Mouse (Mus musculus) megakaryocyte, embryonic 14.5 days (primary cell): ENCODE data around the gene Lmo3.

Experiments
- FLI1 ChIP-seq: IDR thresholded peaks from 2 replicates; pipeline ENCODE4 v1.6.1; 2012; ENCODE audit warnings: low read length, inconsistent platforms, mixed read lengths
- GATA1 ChIP-seq: IDR thresholded peaks from 3 replicates; pipeline ENCODE4 v1.6.1; 2012; ENCODE audit warnings: mixed read lengths, low read length, inconsistent platforms, borderline replicate concordance

DNA sequence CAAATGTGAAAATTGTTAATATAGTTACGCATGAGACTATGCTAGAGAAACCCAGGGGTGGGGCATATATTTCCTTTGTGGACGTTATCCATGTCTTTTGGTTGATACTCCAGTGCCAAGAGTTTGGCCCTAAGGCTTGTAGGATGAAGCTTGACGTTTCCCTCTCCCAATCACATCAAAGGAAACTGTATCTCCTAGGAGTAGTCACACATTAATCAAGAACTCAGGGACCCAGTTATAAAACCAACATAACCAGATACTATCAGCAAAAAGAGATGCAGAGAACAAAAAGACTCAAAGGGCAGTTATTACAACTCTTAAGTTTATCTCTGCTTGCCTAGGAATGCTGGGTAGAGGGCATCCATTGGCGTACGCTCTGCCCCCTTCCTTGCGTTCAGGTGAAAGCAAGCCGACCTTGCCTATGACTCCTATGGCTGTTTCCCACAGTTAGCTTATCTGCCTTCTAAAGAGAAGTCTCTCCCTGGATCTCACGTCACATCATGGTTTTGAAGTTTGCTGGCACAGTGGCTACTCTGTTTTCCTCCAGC is 261.5 kb downstream of the Lmo3 start:
- no peak for TF ChIP-seq GATA1
- TF ChIP-seq FLI1: no peak
